Mouse (Mus musculus): Measurements from ENCODE around the gene Pms2.

DNA sequence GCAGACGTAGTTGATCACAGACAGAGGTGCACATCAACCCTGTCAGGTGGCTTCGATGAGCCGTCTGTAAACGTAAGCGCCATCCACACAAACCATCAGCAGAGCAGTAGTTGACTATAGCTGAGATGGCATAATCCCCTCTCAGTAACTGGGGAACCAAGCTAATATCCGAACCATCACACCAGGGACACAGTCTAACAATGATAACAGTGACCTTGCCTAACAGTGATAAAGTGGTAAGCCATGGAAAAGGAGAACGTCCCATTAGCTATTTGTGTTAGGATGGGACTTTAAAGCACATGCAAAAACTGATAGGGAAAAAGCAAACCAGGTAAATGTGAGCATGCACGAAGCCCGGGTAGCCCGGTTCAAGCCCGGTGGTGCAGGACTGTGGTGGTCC is 66.5 kb downstream of the Pms2 start:
- TF ChIP-seq MAX (IDR thresholded peaks at IDR 0.05; ENCODE audit: low read depth) = no peak
- no peak for TF ChIP-seq POLR2A (IDR thresholded peaks at IDR 0.05; ENCODE audit: insufficient read length, low read depth)
- no peak for TF ChIP-seq E2F4 (IDR thresholded peaks at IDR 0.05; ENCODE audit: insufficient read depth)
- no peak for TF ChIP-seq USF1 (IDR thresholded peaks at IDR 0.05; ENCODE audit: low read depth)
- no peak for TF ChIP-seq TCF12 (IDR thresholded peaks at IDR 0.05; ENCODE audit: insufficient read depth, poor library complexity, severe bottlenecking)
- TF ChIP-seq POLR2AphosphoS2 (IDR thresholded peaks at IDR 0.05; ENCODE audit: insufficient read length, low read depth) = no peak
